Mouse (Mus musculus): ENCODE results near the gene Gm45837.

The Gm45837 gene

GRCm38 (mm10) chr7:101466581-101467081 lies 55.9 kb downstream of the Gm45837 start:
- peak; percentile 82 to 91 for DNase-seq

- no peak for DNase-seq
Measured at GRCm38 (mm10) chr7:101471423-101471822, 60.7 kb downstream of the Gm45837 start.

- no peak for DNase-seq
Measured at GRCm38 (mm10) chr7:101471968-101472480, 61.3 kb downstream of the Gm45837 start.

GRCm38 (mm10) chr7:101472598-101473558 lies 62.2 kb downstream of the Gm45837 start:
- DNase-seq = no peak

- peak; percentile 28 to 36 for DNase-seq
Measured at GRCm38 (mm10) chr7:101474399-101474811, 63.7 kb downstream of the Gm45837 start.

- no peak for DNase-seq
Measured at GRCm38 (mm10) chr7:101476028-101476427, 65.3 kb downstream of the Gm45837 start.

GRCm38 (mm10) chr7:101476493-101476892 lies 65.8 kb downstream of the Gm45837 start:
- DNase-seq = no peak

- DNase-seq = no peak
Measured at GRCm38 (mm10) chr7:101477200-101477599, 66.5 kb downstream of the Gm45837 start.

- no peak for DNase-seq
Measured at GRCm38 (mm10) chr7:101478099-101478498, 67.4 kb downstream of the Gm45837 start.

GRCm38 (mm10) chr7:101479841-101480240 lies 69.2 kb downstream of the Gm45837 start:
- no peak for DNase-seq

- no peak for DNase-seq
Measured at GRCm38 (mm10) chr7:101480671-101481070, 70.0 kb downstream of the Gm45837 start.

GRCm38 (mm10) chr7:101481872-101482498 lies 71.3 kb downstream of the Gm45837 start:
- no peak for DNase-seq

GRCm38 (mm10) chr7:101482499-101483081 lies 71.9 kb downstream of the Gm45837 start:
- no peak for DNase-seq

- DNase-seq = no peak
Measured at GRCm38 (mm10) chr7:101483498-101484115, 72.9 kb downstream of the Gm45837 start.

GRCm38 (mm10) chr7:101487102-101487501 lies 76.4 kb downstream of the Gm45837 start:
- DNase-seq = no peak

GRCm38 (mm10) chr7:101490952-101491351 lies 80.3 kb downstream of the Gm45837 start:
- no peak for DNase-seq

- no peak for DNase-seq
Measured at GRCm38 (mm10) chr7:101498385-101498784, 87.7 kb downstream of the Gm45837 start.

- DNase-seq = no peak
Measured at GRCm38 (mm10) chr7:101499251-101499650, 88.6 kb downstream of the Gm45837 start.

- no peak for DNase-seq
Measured at GRCm38 (mm10) chr7:101499701-101500100, 89.0 kb downstream of the Gm45837 start.

- DNase-seq = no peak
Measured at GRCm38 (mm10) chr7:101501236-101501635, 90.5 kb downstream of the Gm45837 start.

GRCm38 (mm10) chr7:101501675-101502074 lies 91.0 kb downstream of the Gm45837 start:
- DNase-seq = no peak

- peak; percentile 64 to 76 for DNase-seq
Measured at GRCm38 (mm10) chr7:101503351-101503750, 92.7 kb downstream of the Gm45837 start.

- DNase-seq = no peak
Measured at GRCm38 (mm10) chr7:101503803-101504202, 93.1 kb downstream of the Gm45837 start.
